Mouse (Mus musculus): Measurements from ENCODE around the gene Mab21l2. TPM values are rescaled to one million over a fixed set of nuclear protein-coding genes. Genes with fewer than 3 reads are reported as not detected.

Mab21l2 gene
- polyA plus RNA-seq, 1 experiment from 2014 or later, result 258 TPM

DNA sequence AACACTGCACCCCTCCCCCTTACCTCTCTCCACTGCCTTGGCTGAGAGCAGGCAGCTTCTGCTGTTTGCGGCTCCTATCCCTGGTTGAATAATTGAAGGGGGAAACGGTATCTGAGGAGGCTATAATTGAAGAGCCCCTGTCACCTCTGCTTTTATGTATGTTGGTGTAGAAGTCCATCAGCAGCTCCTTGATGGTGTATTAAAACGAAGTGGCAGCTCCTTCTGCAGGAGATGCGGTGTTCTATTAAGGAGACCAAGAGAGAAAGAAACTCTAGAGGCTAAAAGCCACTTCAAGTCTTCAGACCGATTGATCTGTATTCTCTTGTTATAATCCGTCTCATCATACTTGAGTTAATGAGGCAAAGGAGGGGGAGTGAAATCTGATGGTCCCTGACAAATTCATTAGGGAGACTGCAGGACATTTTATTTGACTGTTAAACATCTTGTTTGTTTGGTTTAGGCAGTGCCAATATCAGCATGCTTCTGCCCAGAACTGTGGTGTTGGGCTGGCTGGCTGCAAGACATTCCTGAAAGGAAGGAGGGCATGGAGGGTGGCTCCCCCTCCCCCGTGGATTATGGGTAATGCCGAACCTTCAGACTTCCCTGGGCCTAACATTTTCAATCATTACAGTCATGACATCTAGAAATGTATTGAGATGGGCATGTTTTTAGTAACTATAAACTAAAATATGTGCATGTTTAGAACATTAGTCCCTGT lies 2.7 kb upstream of the Mab21l2 start:
- Histone ChIP-seq H3K4me1 (replicated peaks) (peaks cover 34% of the 10 kb centered on the region), H3K4me3 (peak overlapping the region; percentile 40), H3K27me3 (peaks cover 18% of the 10 kb centered on the region), H3K36me3 (no peaks in the 10 kb centered on the region), H3K9me3 (no peaks in the 10 kb centered on the region), H3K4me2 (peak overlapping the region; percentile 66), H3K9ac (peak overlapping the region; percentile 82), H3K27ac (peak overlapping the region; percentile 94)
- no peak for ATAC-seq (ENCODE audit: low FRiP score)
- 12% methylated on average over 8 of the region's 8 CpGs for WGBS

DNA sequence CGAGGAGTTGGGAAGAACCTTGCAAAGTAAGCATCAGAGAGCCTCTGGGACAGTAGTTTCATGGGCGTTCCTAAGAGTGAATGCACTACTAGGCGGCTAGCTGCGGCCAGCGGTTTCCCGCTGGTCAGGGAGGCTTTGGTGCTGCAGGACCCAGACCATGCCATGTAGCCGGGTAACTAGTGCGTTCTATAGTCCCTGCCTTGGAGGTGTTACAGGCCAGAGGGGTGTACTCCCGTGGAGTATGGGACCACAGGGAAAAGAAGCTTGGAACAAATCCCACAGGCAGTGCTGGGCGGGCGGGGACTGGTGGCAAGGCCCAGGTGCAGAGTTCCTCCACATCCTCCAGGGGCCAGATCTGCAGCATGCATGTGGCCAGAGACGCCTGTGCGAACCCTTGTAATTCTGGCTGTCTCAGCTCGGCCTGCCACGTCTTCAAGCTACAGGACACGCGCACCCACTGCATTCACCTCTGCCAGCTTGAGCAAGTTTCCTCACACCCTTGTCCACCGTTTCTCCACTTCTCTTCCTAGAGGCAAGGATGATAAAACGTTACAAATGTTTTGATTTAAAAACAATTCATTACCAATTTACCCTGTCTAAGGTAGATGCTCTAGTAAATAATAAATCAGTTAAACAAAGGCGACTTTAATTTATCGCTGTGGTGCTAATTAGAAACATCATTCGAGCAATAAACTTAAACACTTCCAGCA lies 2.0 kb upstream of the Mab21l2 start:
- Histone ChIP-seq H3K9me3 (no peaks in the 10 kb centered on the region), H3K4me2 (peak overlapping the region; percentile 66), H3K27ac (peak overlapping the region; percentile 94), H3K36me3 (no peaks in the 10 kb centered on the region), H3K4me3 (peak overlapping the region; percentile 40), H3K9ac (peak overlapping the region; percentile 82), H3K4me1 (replicated peaks) (peaks cover 34% of the 10 kb centered on the region), H3K27me3 (peaks cover 18% of the 10 kb centered on the region)
- peak; percentile 26 for ATAC-seq (ENCODE audit: low FRiP score)
- 4% methylated on average over 22 of the region's 22 CpGs for WGBS

DNA sequence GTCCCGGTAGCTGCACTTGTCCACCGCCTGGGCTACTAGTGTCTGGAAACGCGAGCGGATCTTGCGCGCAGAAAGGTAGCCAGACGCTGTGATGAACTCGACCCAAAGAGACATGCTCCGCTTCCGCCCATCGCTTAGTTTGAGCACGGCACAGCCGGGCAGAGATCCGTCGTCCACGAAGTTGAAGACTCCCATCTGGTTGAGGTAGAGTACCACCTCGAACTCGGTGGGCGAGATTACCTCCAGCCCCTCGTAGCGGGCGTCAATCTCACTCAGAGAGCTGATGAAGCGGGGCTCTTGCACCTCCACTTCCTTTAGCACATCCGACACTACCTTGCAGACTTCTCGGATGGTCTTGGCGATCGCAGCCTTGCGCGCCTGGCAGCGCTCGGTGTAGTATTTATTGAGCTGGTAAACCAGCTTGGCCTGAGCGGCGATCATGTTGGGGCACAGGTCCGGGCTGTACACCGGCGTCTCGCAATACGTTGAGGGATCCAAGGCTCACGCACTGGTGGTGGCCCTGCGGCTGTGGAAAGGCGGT lies 1.1 kb downstream of the Mab21l2 start:
- peak; percentile 14; the same call in 1 of the 2 replicates for ATAC-seq (ENCODE audit: low FRiP score)
- Histone ChIP-seq H3K4me2 (peak overlapping the region; percentile 71), H3K27ac (peak overlapping the region; percentile 100), H3K36me3 (no peaks in the 10 kb centered on the region), H3K9ac (peak overlapping the region; percentile 98), H3K4me3 (peak overlapping the region; percentile 73), H3K9me3 (no peaks in the 10 kb centered on the region), H3K27me3 (peaks cover 18% of the 10 kb centered on the region), H3K4me1 (replicated peaks) (peaks cover 34% of the 10 kb centered on the region)
- 1% methylated on average over 42 of the region's 42 CpGs for WGBS

DNA sequence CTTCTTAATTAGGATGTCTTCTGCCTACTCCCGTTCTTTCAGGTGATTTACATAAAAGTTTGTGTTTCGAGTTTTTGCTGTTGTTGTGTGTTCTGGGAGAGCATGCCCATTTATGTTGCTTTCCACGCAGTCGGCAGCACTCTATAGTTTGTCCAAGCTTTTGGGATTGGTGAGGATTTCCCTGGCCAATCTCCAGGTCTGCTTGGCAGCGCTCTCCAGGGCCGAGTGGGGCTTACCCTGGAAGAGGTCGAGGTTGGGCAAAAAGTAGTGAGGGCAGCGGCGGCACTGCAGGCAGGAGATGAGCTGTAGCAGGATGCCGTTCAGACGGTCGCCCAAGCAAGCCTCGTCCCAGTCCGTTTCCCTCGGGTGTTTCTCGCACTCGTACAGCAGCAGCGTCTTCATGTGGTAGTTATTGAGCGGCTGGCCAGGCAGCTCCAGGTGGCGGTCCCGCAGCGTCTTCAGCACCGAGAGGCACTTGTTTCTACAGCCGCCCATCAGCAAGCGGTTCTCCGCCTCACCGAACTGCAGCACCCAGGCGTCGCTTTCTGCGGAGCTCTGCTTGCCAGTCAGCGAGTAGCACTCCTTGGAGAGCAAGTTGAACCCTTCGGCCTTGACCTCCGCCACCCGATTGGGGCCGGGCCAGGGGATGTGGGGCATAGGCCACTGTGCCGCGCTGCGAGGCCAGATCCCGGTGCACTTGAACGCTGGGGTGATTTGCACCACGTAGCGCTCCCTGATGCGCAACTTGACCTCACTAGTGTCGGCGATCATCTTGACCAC lies 1.8 kb downstream of the Mab21l2 start:
- H3K27me3 ChIP-seq, result peaks cover 15% of the 10 kb centered on the region
- ATAC-seq (ENCODE audit: low FRiP score), result peak; percentile 2; the same call in 1 of the 2 replicates
- H3K4me1 ChIP-seq (replicated peaks), result peaks cover 31% of the 10 kb centered on the region
- H3K27ac ChIP-seq, result peak overlapping the region; percentile 100
- no peaks in the 10 kb centered on the region for H3K36me3 ChIP-seq
- peak overlapping the region; percentile 73 for H3K4me3 ChIP-seq
- H3K9me3 ChIP-seq, result no peaks in the 10 kb centered on the region
- H3K4me2 ChIP-seq, result peak overlapping the region; percentile 71
- WGBS, result under 1% methylated on average over 45 of the region's 45 CpGs
- H3K9ac ChIP-seq, result peak overlapping the region; percentile 98

DNA sequence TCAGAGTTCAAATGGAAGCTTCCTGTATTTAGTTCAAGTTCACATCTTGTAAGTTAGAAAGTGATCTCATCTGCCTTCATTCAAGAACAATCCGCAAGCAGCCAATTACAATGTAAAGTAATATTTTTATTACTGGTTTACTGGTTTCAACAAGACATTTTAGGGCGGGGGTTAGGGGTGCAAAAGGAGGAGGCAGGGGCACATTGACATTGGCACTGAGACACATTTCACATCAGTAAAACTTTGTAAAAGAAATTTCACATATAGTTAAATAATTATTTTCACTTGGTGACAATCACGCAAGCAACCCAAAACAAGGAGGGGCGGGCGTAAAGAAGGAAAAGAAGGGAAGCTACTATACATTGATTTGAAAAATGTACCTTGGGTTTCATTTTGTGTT lies 2.5 kb downstream of the Mab21l2 start:
- H3K36me3 ChIP-seq, result no peaks in the 10 kb centered on the region
- H3K4me3 ChIP-seq, result peak overlapping the region; percentile 73
- 18% methylated on average over 5 of the region's 5 CpGs for WGBS
- ATAC-seq (ENCODE audit: low FRiP score), result no peak
- no peaks in the 10 kb centered on the region for H3K9me3 ChIP-seq
- peak overlapping the region; percentile 98 for H3K9ac ChIP-seq
- H3K27me3 ChIP-seq, result peaks cover 9% of the 10 kb centered on the region; the same call in 1 of the 2 replicates
- peak overlapping the region; percentile 71 for H3K4me2 ChIP-seq
- H3K4me1 ChIP-seq (replicated peaks), result peaks cover 29% of the 10 kb centered on the region
- H3K27ac ChIP-seq, result peak overlapping the region; percentile 100

DNA sequence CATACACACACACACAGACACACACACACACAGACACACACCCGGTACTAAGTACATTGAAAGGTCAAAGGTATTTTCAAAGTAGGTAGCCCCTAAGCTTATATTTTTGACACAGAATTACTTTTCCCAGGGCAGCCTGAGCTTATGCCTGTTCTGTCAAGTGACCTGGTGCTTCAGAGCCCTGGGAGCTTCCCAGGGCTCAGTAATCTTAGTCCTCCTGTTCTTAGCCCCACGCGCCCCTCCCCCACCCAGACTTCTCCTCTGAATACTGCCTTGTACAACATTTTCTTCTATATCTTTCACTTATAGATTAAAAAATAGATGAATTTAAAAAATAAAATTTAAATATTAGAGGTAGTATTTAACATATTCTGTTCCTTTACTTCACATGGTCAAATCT lies 3.6 kb downstream of the Mab21l2 start:
- Histone ChIP-seq H3K4me3 (peak overlapping the region; percentile 50), H3K4me2 (peak overlapping the region; percentile 46), H3K4me1 (replicated peaks) (peaks cover 21% of the 10 kb centered on the region), H3K36me3 (no peaks in the 10 kb centered on the region), H3K9ac (peak overlapping the region; percentile 77), H3K27me3 (0 out of 2 replicates have a peak, but pooled peaks cover 4% of the 10 kb centered on the region), H3K9me3 (no peaks in the 10 kb centered on the region), H3K27ac (peak overlapping the region; percentile 92)
- 27% methylated on average over 3 of the region's 3 CpGs for WGBS
- no peak for ATAC-seq (ENCODE audit: low FRiP score)

DNA sequence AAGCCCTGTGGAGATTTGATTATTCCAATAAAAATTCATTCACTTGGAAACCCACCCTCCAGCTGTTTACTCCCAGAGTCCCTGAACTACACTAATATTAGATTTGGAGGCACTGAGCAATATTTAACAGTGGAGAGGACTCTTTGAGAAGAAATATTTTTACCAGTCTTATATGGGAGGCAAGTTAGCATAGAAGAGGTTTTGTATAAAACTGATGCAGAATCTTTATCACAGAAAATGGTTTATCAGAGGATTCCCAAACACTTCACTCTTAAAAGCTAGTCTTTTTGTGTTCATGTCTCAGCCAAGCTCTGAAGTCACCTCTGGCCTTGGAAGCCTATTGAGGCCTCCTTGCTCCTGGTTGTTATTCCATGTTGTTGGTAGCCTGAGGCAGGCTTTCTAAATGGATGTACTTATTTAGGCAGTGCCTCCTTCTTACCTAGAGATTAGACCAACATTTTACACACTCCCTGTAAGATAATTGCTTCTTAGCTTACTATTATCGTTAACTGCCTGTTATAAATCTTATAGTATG lies 6.5 kb downstream of the Mab21l2 start:
- WGBS, result 56% methylated on average over 1 of the region's 1 CpGs

DNA sequence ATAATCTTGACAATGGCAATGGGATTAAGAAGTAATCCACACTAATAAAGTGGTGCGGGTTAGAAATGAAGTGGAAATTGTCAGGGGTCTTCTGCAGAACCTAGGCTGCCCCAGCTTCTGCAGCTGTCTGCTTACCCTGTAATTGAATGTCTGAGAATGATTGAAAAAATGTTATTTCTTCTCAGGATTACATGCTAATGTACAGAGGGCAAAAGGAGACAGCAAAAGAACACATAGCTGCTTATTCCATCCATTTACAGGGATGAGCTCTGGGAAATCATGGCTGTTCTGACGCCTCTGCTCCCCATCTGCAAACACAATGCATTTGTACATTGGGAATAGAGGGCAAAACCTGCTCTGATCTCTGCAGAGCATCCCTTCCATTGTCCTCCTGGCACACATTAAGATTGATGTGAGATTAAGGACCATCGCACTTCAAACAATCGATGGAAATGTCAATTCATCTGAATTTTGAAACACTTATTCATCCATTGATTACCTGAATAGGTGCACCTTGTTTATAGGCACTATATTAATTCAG lies 7.3 kb downstream of the Mab21l2 start:
- peak; percentile 60; the same call in 1 of the 2 replicates for ATAC-seq (ENCODE audit: low FRiP score)
- 21% methylated on average over 4 of the region's 4 CpGs for WGBS
- Histone ChIP-seq H3K27me3 (no peaks in the 10 kb centered on the region), H3K9me3 (no peaks in the 10 kb centered on the region), H3K9ac (peak overlapping the region; percentile 72), H3K4me2 (peak overlapping the region; percentile 55), H3K4me3 (peak overlapping the region; percentile 27), H3K4me1 (replicated peaks) (peaks cover 22% of the 10 kb centered on the region), H3K36me3 (no peaks in the 10 kb centered on the region), H3K27ac (peak overlapping the region; percentile 89)

More for the DNA sequence above, 6.5 kb downstream of the Mab21l2 start:
- Histone ChIP-seq H3K9ac (peak overlapping the region; percentile 74), H3K27me3 (no peaks in the 10 kb centered on the region), H3K4me1 (replicated peaks) (peaks cover 28% of the 10 kb centered on the region), H3K27ac (peak overlapping the region; percentile 91), H3K4me2 (peak overlapping the region; percentile 55), H3K36me3 (no peaks in the 10 kb centered on the region), H3K4me3 (peak overlapping the region; percentile 42), H3K9me3 (no peaks in the 10 kb centered on the region)
- no peak for ATAC-seq (ENCODE audit: low FRiP score)

DNA sequence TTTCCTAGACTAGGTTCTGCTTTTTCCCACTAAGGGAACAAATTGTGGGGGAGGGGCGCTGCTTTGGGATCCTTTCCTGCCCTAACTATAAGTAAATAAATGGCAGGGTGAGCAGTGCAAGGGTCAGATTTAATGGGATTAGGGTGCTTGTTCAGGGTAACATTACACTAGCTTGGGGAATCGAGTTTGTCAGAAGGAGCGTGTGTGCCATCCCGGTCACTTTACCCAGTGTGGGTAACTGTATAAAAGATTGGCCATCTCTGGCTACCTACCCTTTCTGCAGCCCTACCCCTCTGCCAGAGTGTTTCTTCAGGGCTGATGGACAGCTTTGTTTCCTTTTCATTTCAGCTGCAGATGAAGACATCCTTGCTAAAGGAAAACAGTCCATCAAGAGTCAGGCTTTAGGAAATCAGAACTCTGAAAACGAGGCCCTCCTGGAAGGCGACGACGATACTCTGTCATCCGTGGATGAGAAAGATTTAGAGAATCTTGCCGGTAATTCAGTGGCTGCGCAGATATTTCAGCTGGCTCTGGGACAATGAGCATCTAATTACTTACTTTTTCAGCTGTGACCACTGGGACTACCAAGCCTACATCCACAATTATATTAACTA lies 8.8 kb downstream of the Mab21l2 start:
- Histone ChIP-seq H3K27ac (peak overlapping the region; percentile 88), H3K9me3 (no peaks in the 10 kb centered on the region), H3K4me1 (replicated peaks) (peaks cover 22% of the 10 kb centered on the region), H3K27me3 (no peaks in the 10 kb centered on the region), H3K4me3 (0 out of 2 replicates have a peak overlapping the region, but pooled peaks have one; percentile 16), H3K36me3 (no peaks in the 10 kb centered on the region), H3K4me2 (peak overlapping the region; percentile 40), H3K9ac (peak overlapping the region; percentile 40)
- 22% methylated on average over 11 of the region's 11 CpGs for WGBS
- peak; percentile 46; the same call in 1 of the 2 replicates for ATAC-seq (ENCODE audit: low FRiP score)

DNA sequence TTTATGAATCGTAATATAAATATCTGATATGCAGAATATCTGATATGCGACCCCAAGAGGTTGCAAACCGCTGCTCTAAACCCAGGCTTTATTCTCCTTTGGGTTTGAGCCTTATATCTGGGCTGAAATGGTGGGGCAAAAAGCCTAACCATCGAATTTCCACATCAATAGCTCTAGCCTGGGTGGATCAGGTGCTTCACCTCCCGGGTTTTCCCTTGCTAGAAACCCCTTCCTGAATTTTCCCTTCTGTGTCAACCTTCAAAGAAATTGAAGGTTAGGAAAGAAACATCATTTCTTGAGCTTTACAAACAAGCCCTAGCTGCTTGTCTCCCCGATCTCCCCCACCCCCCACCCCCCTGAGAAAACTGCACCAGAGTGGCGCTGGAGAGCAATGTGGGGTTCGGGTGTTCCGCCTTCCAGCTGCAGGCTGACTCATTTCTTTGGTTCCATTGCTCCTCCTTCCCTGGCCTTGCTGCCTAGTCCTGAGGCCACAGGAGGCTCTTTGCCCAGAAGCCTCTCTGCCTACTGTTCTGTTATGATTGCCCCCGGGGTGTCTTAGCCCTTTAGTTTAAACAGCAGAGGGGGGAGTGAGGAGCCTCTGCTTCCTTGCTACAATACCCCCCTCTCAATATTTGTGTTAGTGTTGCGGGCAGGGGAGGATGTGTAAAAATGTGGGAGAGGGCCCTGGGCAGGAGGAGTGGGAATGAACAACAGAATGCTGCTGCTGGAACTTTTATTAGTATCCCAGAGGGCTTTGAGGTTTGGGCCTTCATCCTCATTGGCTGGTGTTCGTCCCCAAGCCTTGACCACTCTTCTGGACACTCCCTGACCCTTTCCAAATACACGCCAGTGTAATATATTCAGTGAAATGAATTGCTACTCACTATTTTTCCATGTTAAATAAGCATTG lies 9.5 kb downstream of the Mab21l2 start:
- H3K4me3 ChIP-seq, result peak overlapping the region; percentile 16; the same call in 1 of the 2 replicates

More for the DNA sequence above, 9.5 kb downstream of the Mab21l2 start:
- no peaks in the 10 kb centered on the region for H3K9me3 ChIP-seq
- H3K27ac ChIP-seq, result peak overlapping the region; percentile 88
- H3K9ac ChIP-seq, result peak overlapping the region; percentile 40
- WGBS, result 21% methylated on average over 13 of the region's 13 CpGs
- peaks cover 22% of the 10 kb centered on the region for H3K4me1 ChIP-seq (replicated peaks)
- no peaks in the 10 kb centered on the region for H3K27me3 ChIP-seq
- ATAC-seq (ENCODE audit: low FRiP score), result peak; percentile 44
- no peaks in the 10 kb centered on the region for H3K36me3 ChIP-seq
- peak overlapping the region; percentile 40 for H3K4me2 ChIP-seq
